Mouse (Mus musculus): ENCODE measurements around the gene Olfr152.

The Olfr152 gene

DNA sequence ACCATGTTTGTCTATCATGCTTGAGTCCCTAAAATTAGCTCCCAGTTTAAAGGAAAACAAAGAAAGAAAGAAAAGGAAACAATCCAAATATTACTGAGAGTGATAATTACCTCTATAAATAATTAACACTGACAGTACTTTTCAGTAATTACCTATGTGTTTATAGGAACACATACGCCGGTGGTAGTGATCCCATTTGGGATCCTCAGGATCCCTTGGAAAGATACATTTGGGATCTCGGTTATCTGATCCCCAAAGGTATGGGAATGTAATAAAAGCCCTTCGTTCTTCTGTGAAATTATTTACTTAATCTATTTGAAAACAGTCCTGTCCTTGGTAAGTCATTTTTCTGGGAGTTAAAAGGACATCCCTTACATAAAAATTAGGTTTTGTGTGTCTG is at the start of gene Olfr152:
Gene Olfr152 (plus strand): TSS at position 301 of the 400 bp plus-strand sequence.
- DNase-seq (ENCODE audit: low read depth) = no peak

DNA sequence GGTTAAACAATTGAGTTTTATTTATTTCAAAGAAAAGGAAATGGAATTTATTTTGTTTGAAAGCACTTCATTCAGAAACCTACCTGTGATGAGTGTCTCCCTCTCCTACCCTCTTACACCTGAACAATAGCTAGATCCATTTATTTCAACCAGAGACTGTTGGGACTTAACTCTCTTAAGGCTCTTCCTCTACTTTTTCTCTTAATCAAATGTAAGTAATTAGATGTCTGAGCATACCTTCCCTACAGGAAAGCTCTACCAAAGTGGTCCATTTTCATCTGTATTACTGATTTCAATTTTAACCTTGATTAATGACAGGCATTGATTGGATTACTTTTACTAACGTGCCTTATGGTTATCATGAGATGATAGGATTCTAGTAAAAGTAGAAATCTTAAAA is 39.4 kb upstream of the Olfr152 start, which contains the start of gene Olfr1138:
Gene Olfr1138 (minus strand): TSS at position 101 of the 400 bp plus-strand sequence.
- no peak for DNase-seq (ENCODE audit: low read depth)

DNA sequence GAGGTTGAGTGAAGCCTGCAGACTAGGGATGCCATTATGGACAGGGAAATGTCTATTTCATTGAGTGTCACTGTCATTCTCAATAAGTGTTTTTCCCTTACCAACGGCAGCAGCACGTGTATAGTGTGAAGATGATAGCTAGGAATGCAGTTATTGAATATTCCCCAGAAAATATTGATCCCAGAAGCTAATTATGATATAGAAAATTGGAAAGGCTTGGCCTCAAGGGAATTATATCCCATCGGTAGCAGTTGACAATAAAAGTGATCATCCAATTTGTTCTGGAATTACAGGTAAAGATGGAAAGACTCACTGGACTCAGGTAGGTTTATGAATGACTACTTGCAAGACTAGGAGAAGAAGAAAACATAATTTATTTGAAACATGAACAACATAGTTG is 35.8 kb upstream of the Olfr152 start, which contains the start of gene Olfr1140:
Gene Olfr1140 (plus strand): TSS at position 301 of the 400 bp plus-strand sequence.
- no peak for DNase-seq (ENCODE audit: low read depth)

DNA sequence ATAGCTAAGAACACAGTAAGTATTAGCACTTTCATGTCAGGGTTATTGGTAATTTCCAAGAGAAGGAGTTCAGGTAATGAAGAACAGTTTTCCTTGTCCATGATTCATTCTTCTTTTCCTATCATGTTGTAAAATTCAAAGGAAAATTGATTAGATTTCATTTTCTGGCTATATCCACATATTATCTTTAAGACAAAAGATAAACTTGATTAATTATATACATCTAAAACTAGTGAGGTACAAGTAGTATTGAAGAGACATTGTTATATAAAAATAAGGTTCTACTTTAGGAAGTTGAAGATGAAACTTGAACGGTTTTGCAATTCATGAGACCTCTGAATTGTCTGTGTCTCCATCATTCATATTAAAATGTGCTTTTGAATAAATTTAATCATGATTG is 25.4 kb upstream of the Olfr152 start, which contains the start of gene Olfr1141:
Gene Olfr1141 (minus strand): TSS at position 101 of the 400 bp plus-strand sequence.
- DNase-seq (ENCODE audit: low read depth) = no peak

DNA sequence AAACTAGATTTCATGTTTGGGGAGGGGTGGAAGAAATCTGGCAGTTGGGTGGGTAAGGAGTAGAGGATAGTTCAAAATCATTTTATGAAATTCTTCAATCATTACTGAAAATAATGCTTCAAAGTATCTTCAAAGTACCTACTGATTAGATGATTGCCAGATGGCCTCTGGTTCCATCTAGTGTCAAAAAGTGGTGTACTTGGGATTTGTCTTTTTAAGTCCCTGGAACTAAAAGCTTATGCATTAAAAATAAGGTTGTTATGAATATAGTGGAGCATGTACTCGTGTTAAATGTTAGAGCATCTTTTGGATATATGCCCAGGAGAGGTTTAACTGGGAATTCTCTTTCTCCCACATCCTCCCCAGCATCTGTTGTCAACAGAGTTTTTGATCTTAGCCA is 3.1 kb upstream of the Olfr152 start:
- no peak for DNase-seq (ENCODE audit: low read depth)

DNA sequence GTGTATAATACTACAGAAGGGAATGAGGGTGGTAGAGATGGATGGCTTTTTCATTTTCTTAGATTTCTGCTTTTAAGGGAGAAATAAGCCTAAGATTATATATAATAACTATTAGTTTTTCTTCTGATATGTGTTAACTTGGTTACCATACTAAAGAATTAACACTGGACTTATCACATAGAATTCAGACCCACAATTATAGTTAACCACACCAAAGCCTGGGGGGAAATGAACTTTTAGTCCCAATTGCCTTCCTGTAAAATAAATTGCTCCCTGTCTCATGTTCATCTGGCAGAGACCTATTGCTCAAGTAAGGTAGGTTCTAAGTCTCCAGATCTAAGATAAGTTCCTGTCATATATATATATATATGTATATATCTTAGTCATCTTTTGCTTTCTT is 21.0 kb downstream of the Olfr152 start, which contains the start of gene Olfr1143:
Gene Olfr1143 (plus strand): TSS at position 301 of the 400 bp plus-strand sequence.
- DNase-seq (ENCODE audit: low read depth) = no peak

DNA sequence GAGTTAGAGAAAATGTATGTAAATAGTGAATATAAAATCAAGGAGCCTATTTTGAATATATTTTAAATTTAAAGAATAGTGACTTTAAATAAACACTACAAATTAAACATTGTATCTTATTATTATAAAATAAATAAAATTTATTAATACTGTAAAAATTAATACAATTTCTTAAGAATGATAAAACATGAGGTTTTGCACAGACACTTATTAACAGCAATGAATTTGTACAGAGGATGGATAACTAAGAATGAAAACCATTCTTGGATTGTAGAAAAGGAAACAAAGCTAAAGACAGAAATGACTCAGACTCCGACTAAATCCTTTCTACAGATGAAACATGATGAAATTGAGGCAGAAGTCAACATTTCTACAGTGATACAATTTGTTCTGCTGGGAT is 30.2 kb downstream of the Olfr152 start, which contains the start of gene Olfr1145:
Gene Olfr1145 (plus strand): TSS at position 301 of the 400 bp plus-strand sequence.
- no peak for DNase-seq (ENCODE audit: low read depth)

DNA sequence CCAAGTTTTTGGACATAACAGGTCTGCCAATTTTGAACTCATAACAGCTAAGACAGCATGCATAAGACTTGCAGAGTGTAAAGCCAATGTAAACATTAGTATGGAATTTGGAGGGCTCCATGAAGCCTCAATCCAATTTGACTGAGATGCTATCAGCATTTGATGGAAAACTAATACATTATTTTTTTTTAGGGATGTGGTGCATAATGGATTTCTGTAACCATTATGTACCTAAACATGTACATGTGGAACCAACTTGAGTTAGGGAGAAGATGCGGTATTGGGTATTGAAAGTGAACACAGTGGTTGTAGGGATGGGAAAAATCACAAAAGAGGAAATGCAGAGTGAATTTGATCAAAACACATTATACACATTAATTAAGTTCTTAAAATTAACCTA is 51.0 kb downstream of the Olfr152 start, which contains the start of gene Olfr1148:
Gene Olfr1148 (plus strand): TSS at position 301 of the 400 bp plus-strand sequence.
- DNase-seq (ENCODE audit: low read depth) = no peak
